Mouse (Mus musculus): ENCODE results near the gene Lhb. TPM values are rescaled to one million over a fixed set of nuclear protein-coding genes. Genes with fewer than 3 reads are reported as not detected.
"Not testable (repeated sequence)": the region's sequence is repeated elsewhere in the genome, so short reads cannot be mapped to it uniquely, and the experiment has no call there.

Gene Lhb
- polyA plus RNA-seq, 1 experiment, result not detected

DNA sequence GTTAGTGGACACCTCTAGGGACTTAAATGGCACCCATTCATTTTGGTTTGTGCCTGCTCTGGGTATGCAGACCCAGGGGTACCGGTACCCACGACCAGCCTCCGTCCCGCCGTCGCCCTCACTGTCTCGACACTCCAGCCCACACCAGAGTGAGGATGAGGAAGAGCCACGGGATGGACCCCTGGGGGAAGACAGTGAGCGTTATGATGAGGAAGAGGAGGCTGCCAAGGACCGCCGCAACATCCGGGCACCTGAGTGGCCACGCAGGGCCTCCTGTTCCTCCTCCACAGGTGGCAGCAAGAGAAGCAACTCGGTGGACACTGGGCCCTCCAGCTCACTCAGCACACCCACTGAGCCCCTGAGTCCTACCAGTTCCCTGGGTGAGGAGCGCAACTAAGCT lies 34.4 kb downstream of the Lhb start:
- 96% methylated on average over 15 of the region's 15 CpGs for WGBS
- H3K4me3 ChIP-seq (ENCODE audit: extremely low read depth, insufficient read depth, insufficient read length), result no peak overlapping the region
- no peak for TF ChIP-seq CTCF (IDR thresholded peaks at IDR 0.05; ENCODE audit: extremely low read depth, insufficient read depth, insufficient read length, insufficient replicate concordance)
- no peak for TF ChIP-seq POLR2A (IDR thresholded peaks at IDR 0.05; ENCODE audit: low read depth, low read length)

DNA sequence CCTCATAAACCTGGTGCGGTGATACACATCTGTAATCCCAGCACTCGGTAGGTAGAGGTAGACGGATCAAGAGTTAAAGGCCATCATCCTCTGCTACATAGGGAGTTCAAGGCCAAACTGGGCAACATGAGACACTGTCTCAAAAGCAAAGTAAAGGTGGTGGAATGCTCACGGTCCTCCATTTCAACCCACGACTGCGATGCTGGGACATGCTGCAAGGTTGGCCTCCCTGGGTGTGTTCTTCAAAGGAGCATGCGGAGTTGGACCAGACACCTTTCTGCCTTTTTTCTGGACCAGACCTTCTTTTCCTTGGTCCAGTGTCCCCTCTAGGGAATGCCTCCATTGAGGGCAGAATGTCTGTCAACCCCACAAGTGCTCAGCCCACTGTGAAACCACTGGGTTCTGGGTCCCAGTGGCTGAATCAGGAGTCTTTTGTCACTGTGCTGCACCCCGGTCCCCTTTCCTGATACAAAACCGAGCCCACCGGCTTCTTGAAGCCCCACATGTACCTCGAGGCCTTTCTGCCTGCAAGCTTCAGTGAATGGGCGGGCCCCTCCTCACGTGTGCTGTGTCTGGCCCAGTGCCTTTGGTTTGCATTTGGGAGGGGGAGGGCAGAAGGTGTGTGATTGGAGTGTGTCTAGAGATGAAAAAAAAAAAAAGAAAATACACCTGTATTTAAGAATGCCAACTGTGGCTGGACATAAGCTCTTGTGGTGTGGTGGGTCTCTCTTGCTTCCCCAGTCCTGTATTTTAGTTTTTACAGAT lies 35.5 kb downstream of the Lhb start:
- WGBS, result 85% methylated on average over 13 of the region's 13 CpGs
- no peak for DNase-seq (ENCODE audit: low read depth in 1 of 2, low spot score in 2 of 2)
- Histone ChIP-seq H3K27ac (ENCODE audit: insufficient read depth, low read length) (no peak overlapping the region), H3K36me3 (ENCODE audit: control insufficient read depth, insufficient read depth, low read length) (peaks cover 15% of the 10 kb centered on the region), H3K4me3 (ENCODE audit: extremely low read depth, insufficient read depth, insufficient read length) (no peak overlapping the region), H3K27me3 (ENCODE audit: control insufficient read depth, insufficient read depth, low read length) (no peaks in the 10 kb centered on the region), H3K4me1 (ENCODE audit: control insufficient read depth, insufficient read depth, insufficient read length) (peaks cover 6% of the 10 kb centered on the region; the same call in 1 of the 2 replicates)
- no peak for TF ChIP-seq CTCF (IDR thresholded peaks at IDR 0.05; ENCODE audit: extremely low read depth, insufficient read depth, insufficient read length, insufficient replicate concordance)
- TF ChIP-seq POLR2A (IDR thresholded peaks at IDR 0.05; ENCODE audit: low read depth, low read length), result no peak

More for the DNA sequence above, 34.4 kb downstream of the Lhb start:
- Histone ChIP-seq H3K4me1 (ENCODE audit: control insufficient read depth, insufficient read depth, insufficient read length) (peaks cover 6% of the 10 kb centered on the region; the same call in 1 of the 2 replicates), H3K27me3 (ENCODE audit: control insufficient read depth, insufficient read depth, low read length) (no peaks in the 10 kb centered on the region), H3K36me3 (ENCODE audit: control insufficient read depth, insufficient read depth, low read length) (peaks cover 15% of the 10 kb centered on the region), H3K27ac (ENCODE audit: insufficient read depth, low read length) (no peak overlapping the region)
- DNase-seq (ENCODE audit: low read depth in 1 of 2, low spot score in 2 of 2), result no peak

DNA sequence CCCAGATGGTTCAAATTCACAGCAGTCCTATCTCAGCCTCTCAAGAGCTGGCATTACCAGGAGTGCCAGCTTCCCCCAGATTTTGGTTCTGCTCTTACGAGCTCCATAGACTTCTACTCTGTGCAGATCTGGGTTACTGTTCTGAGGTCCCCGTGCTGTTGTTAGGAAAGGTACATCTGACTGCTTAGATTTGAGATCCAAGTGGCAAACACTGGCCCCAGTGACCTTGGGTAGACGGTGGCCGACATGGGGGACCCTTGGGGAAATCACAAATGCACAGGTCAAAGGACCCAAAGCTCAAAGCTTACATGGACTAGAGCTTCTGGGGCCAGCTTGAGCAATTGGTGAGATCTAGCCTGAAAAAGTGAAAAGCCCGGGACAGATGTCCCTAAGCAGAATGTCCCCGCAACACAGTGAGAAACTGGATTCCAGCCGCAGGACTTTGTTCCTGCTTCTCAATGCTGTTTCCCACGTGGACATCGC lies 36.1 kb downstream of the Lhb start:
- 64% methylated on average over 9 of the region's 9 CpGs for WGBS
- no peak for DNase-seq (ENCODE audit: low read depth in 1 of 2, low spot score in 2 of 2)
- Histone ChIP-seq H3K27ac (ENCODE audit: insufficient read depth, low read length) (peak overlapping the region; percentile 4), H3K36me3 (ENCODE audit: control insufficient read depth, insufficient read depth, low read length) (peaks cover 17% of the 10 kb centered on the region), H3K4me3 (ENCODE audit: extremely low read depth, insufficient read depth, insufficient read length) (no peak overlapping the region), H3K27me3 (ENCODE audit: control insufficient read depth, insufficient read depth, low read length) (no peaks in the 10 kb centered on the region), H3K4me1 (ENCODE audit: control insufficient read depth, insufficient read depth, insufficient read length) (peaks cover 6% of the 10 kb centered on the region; the same call in 1 of the 2 replicates)
- TF ChIP-seq CTCF (IDR thresholded peaks at IDR 0.05; ENCODE audit: extremely low read depth, insufficient read depth, insufficient read length, insufficient replicate concordance), result no peak
- TF ChIP-seq POLR2A (IDR thresholded peaks at IDR 0.05; ENCODE audit: low read depth, low read length), result no peak

DNA sequence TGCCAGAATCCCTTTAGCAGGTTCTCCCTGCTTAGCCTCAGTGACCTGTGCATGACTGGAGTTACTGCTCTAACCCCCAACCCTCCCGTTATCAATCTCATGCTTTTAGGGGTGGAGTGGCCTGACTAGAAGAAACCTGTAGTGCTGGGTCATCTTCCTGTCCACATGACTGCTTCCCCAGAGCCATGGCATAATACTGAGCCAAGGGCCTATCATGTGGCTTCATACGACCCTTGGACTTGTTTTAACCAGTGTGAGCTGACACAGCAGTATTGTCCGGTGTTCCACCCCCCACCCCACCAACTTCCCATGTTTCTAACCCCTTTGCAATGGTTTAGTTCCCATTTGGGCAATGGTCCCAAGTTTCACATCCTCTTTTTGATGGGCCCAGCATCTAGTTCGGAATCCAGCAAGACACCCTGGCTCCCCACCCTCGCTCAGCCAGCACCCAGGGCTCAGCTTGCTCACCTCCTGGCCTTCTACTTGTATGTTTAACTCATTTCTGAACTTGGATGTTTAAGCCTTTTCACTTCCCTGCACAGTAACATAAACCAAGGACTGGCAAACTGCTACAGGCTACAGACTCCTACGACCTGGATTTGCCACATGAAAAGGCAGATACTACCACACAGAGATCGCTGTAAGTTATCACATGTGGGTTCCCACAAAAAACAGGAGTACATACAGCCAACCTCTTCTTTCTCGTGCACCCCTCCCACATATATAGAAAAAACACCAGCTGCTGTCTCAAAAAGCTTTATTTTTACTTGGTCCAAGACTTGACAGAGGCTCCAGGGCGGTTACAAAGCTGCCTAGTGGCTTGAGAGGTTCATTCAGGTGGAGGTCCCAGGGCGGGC lies 36.8 kb downstream of the Lhb start:
- peak overlapping the region; percentile 18; the same call in 1 of the 2 replicates for H3K4me3 ChIP-seq (ENCODE audit: extremely low read depth, insufficient read depth, insufficient read length)
- H3K27ac ChIP-seq (ENCODE audit: insufficient read depth, low read length), result peak overlapping the region; percentile 31
- peaks cover 20% of the 10 kb centered on the region for H3K36me3 ChIP-seq (ENCODE audit: control insufficient read depth, insufficient read depth, low read length)
- TF ChIP-seq POLR2A (IDR thresholded peaks at IDR 0.05; ENCODE audit: low read depth, low read length) (no peak), CTCF (IDR thresholded peaks at IDR 0.05; ENCODE audit: extremely low read depth, insufficient read depth, insufficient read length, insufficient replicate concordance) (no peak)
- peaks cover 6% of the 10 kb centered on the region; the same call in 1 of the 2 replicates for H3K4me1 ChIP-seq (ENCODE audit: control insufficient read depth, insufficient read depth, insufficient read length)
- WGBS, result 41% methylated on average over 10 of the region's 10 CpGs
- no peaks in the 10 kb centered on the region for H3K27me3 ChIP-seq (ENCODE audit: control insufficient read depth, insufficient read depth, low read length)
- peak; percentile 38 to 52 for DNase-seq (ENCODE audit: low read depth in 1 of 2, low spot score in 2 of 2)

DNA sequence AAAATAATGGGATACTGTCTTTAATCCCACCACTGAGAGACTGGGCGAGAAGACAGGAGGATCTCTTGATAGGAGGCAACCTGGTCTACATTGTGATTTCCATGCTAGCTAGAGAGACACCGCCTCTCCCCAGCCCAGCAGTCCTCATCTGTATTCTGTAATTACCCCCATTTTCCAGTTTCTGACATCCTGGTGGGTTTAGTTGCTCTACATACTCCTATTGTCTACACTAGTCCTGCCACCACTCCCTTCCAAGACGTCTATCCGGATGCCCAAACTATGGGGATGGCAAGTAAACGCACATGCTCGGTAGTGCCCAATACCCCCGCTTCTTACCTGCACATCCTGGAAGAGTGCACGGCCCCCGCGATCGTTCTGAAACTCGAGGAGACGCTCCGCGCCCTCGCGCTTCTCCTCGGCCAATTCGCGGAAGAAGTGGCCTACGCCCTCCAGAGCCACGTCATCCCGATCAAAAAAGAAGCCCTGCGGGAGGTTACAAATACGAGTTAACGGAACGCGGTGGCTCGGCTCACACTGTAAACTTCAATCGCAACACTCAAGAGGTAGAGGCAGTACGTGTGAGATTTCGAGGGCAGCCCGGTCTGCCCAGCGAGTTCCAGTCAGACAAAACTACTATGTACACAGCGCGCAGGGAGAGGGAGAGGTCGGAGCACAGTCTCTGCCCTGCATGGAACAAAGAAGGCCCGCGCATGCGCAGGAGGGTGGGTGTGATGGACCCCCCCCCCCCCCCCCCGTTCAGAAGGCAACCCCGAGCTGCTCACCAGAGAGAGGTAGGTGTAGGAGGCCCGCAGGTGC lies 38.3 kb downstream of the Lhb start:
- TF ChIP-seq CTCF (IDR thresholded peaks at IDR 0.05; ENCODE audit: extremely low read depth, insufficient read depth, insufficient read length, insufficient replicate concordance) (no peak), POLR2A (IDR thresholded peaks at IDR 0.05; ENCODE audit: low read depth, low read length) (peak; percentile 19; the same call in 1 of the 2 replicates)
- Histone ChIP-seq H3K4me3 (ENCODE audit: extremely low read depth, insufficient read depth, insufficient read length) (peak overlapping the region; percentile 84), H3K27ac (ENCODE audit: insufficient read depth, low read length) (peak overlapping the region; percentile 87), H3K36me3 (ENCODE audit: control insufficient read depth, insufficient read depth, low read length) (peaks cover 28% of the 10 kb centered on the region), H3K27me3 (ENCODE audit: control insufficient read depth, insufficient read depth, low read length) (no peaks in the 10 kb centered on the region), H3K4me1 (ENCODE audit: control insufficient read depth, insufficient read depth, insufficient read length) (peaks cover 6% of the 10 kb centered on the region; the same call in 1 of the 2 replicates)
- 1% methylated on average over 43 of the region's 43 CpGs for WGBS
- peak; percentile 52 to 78 for DNase-seq (ENCODE audit: low read depth in 1 of 2, low spot score in 2 of 2)

DNA sequence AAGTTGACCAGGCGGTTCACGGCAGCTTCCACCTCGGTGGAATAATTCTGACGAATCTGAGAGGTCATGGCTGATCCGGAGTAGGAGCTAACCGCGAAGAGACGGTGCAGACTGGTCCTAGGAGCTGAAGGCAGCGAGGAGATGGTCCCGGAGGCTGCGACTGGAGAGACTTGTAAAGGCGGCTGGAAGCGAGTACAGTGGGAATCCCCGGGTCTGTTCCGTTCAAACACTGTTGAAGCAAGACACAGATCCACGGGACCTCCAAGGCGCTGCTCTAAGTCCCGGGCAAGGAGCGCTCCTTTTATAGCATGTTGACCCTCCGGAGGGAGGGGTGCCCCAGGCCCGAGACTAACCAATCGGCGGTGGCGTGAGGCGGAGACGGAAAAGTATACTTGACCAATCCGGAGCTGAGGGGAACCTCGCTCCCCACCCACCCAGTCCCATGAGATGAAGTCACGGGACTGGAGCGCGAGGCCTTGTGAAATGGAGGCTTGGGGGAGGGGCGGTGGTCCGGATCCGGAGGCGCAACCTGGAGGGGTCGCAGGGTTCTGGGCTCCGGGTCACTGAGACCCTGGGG lies 39.0 kb downstream of the Lhb start, which contains the start of gene Ftl1:
TSS of gene Ftl1 (minus strand) at position 321 of the 577 bp plus-strand sequence.
- H3K27ac ChIP-seq (ENCODE audit: insufficient read depth, low read length), result peak within 1 kb of the TSS; percentile 87
- peaks cover 29% of the 10 kb centered on the region for H3K36me3 ChIP-seq (ENCODE audit: control insufficient read depth, insufficient read depth, low read length)
- under 1% methylated on average over 37 of the region's 37 CpGs for WGBS
- H3K4me3 ChIP-seq (ENCODE audit: extremely low read depth, insufficient read depth, insufficient read length), result peak within 1 kb of the TSS; percentile 84
- TF ChIP-seq POLR2A (IDR thresholded peaks at IDR 0.05; ENCODE audit: low read depth, low read length), result peak; percentile 87
- not testable (repeated sequence) for H3K4me1 ChIP-seq (ENCODE audit: control insufficient read depth, insufficient read depth, insufficient read length); H3K27me3 ChIP-seq (ENCODE audit: control insufficient read depth, insufficient read depth, low read length)
- DNase-seq (ENCODE audit: low read depth in 1 of 2, low spot score in 2 of 2), result peak; percentile 94 to 96
